Mouse (Mus musculus): ENCODE data around the gene Washc1. TPM values are rescaled to one million over a fixed set of nuclear protein-coding genes. Genes with fewer than 3 reads are reported as not detected.
A peak's percentile ranks its signal among the peaks of the same experiment; 100 is the strongest.
"Not testable (repeated sequence)": the region's sequence is repeated elsewhere in the genome, so short reads cannot be mapped to it uniquely, and the experiment has no call there.

Gene Washc1
- polyA plus RNA-seq (2012; rRNA removed) = 25.6 and 29.4 TPM in 2 replicates

- DNase-seq (ENCODE audit: low read depth, low spot score) = peak; percentile 75
- under 1% methylated on average over 41 of the region's 41 CpGs for WGBS
Observed at GRCm38 (mm10) chr17:66111402-66111959, at the start of gene Washc1. Gene Washc1, plus strand, starts transcription at chr17:66111545.

DNA sequence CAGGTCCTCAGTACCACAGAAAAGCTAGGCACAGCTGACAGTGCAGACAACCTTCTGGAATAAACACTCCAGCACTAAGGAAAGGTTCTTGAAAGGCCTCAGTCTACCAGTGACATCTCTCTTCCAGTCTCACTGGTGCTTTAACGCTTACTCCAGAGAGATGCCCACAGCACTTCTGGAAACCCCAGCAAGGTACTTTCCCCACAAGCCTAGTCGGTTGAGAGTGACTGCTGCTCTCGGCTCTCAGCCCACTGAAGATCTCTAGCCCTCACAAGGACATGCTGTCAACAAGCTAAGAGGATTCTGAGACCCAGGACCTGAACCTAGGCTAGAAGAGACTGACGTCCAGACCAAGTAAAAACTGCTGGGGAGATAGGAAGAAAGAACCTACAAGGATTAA, 46.2 kb upstream of the Washc1 start:
- WGBS = 84% methylated on average over 4 of the region's 4 CpGs
- no peak for DNase-seq (ENCODE audit: low read depth, low spot score)

GRCm38 (mm10) chr17:66069036-66069435, 42.3 kb upstream of the Washc1 start:
- 97% methylated on average over 2 of the region's 2 CpGs for WGBS
- not testable (repeated sequence) for DNase-seq (ENCODE audit: low read depth, low spot score)

GRCm38 (mm10) chr17:66073971-66074370, 37.4 kb upstream of the Washc1 start:
- DNase-seq (ENCODE audit: low read depth, low spot score) = no peak
- 88% methylated on average over 7 of the region's 7 CpGs for WGBS

GRCm38 (mm10) chr17:66075827-66076173, 35.5 kb upstream of the Washc1 start:
- 2% methylated on average over 12 of the region's 12 CpGs for WGBS
- DNase-seq (ENCODE audit: low read depth, low spot score) = no peak

DNA sequence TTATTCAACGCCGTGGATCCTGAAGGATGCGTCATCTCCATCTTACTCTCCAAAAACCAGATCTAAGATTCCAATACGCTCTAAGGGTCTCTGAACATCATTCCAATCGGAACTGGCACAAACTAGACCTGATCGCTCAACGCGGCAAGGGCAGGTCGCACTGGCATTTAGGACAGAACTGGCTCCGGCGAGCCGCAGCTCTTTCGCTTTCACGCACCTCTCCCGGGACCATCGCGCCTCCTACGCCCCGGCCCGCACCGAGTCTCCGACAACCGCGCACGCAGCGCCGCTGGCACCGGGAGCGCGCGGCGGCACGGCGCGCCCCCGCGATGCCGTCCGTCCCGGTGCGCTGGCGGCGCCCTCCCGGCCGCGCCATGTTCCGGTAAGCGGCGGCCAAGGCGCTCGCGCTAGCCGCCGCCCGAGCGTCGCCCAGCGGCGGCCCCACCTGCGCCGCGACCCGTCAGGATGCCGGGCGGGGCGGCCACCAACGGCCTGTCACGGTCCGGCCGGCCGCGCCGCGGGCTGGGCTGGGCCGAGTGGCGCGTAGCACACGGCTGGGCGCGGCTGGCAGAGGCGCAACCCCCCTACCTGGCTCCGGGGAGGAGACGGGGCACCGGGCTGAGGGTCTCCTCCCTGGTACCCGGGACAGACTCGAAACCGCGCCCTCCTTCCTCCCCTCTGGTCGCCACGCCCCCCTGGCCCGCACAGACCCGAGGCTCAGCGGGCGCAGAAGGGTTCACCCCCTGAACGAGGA, 35.0 kb upstream of the Washc1 start:
- WGBS = under 1% methylated on average over 81 of the region's 95 CpGs
- no peak for DNase-seq (ENCODE audit: low read depth, low spot score)

GRCm38 (mm10) chr17:66076934-66077333, 34.4 kb upstream of the Washc1 start, which contains the start of gene Ankrd12:
Gene Ankrd12, minus strand, starts transcription at chr17:66077089.
- peak; percentile 73 for DNase-seq (ENCODE audit: low read depth, low spot score)
- under 1% methylated on average over 53 of the region's 53 CpGs for WGBS

DNA sequence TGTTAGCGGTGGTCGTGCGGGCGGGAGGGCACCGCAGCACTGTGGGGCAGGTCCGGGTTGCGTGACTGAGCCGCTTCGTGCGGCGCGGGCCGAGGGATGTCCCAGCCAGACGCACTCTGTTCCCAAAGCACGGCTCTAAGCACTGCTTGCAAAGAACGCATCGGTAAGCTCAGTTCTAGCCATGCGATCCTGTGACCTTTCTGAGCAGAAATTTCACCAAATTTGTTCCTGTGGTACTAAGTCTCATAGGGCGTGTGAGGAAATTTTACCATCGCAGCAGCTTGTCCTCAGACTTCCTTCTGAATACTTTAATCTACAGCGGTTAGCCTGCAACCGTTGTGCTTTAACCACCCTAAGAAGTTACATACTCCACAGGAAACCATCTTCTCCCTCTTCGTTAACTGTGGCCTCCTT, 33.9 kb upstream of the Washc1 start:
- 2% methylated on average over 23 of the region's 23 CpGs for WGBS
- DNase-seq (ENCODE audit: low read depth, low spot score) = no peak

DNA sequence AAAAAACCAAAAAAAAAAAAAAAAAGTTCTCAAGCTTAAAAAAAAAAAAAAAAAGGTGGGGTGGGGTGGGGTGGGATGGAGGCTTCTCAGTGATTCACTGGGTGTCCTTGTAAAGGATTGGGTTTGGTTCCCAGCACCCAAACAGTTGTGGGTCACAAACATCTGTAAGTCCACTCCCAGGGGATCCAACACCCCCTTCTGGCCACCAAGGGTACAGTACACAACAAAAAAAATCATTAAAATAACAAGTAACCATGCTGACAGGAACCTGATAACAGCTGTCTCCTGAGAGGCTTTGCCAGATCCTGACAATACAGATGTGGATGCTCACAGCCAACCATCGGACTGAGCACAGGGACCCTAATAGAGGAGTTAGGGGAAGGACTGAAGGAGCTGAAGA, 26.9 kb upstream of the Washc1 start:
- DNase-seq (ENCODE audit: low read depth, low spot score) = no peak
- 82% methylated on average over 1 of the region's 1 CpGs for WGBS

- DNase-seq (ENCODE audit: low read depth, low spot score) = no peak
- WGBS = 79% methylated on average over 1 of the region's 1 CpGs
Observed at GRCm38 (mm10) chr17:66085038-66085437, 26.3 kb upstream of the Washc1 start.

GRCm38 (mm10) chr17:66090251-66090650, 21.1 kb upstream of the Washc1 start:
- DNase-seq (ENCODE audit: low read depth, low spot score) = no peak

DNA sequence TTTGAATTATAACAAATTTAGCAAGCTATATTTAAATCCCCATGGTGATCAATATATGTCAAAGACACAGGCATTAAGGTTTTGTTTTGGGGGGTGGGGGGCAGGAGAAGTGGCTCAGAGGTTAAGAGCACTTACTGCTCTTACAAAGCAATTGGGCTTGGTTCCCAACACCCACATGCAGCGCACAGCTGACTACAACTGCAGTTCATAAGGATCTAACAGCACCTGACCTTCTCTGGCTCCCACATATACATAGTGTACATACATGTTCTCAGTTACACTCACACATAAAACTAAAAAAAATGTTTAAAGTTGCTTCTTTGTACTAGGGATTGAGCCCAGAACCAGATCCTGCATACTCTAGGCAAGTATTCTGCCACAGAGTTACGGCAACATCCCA, 20.0 kb upstream of the Washc1 start:
- no peak for DNase-seq (ENCODE audit: low read depth, low spot score)
- WGBS = 87% methylated on average over 2 of the region's 2 CpGs

- 52% methylated on average over 2 of the region's 2 CpGs for WGBS
- DNase-seq (ENCODE audit: low read depth, low spot score) = no peak
Observed at GRCm38 (mm10) chr17:66092065-66092464, 19.3 kb upstream of the Washc1 start.

- WGBS = 70% methylated on average over 3 of the region's 3 CpGs
Observed at GRCm38 (mm10) chr17:66092664-66093063, 18.7 kb upstream of the Washc1 start.

DNA sequence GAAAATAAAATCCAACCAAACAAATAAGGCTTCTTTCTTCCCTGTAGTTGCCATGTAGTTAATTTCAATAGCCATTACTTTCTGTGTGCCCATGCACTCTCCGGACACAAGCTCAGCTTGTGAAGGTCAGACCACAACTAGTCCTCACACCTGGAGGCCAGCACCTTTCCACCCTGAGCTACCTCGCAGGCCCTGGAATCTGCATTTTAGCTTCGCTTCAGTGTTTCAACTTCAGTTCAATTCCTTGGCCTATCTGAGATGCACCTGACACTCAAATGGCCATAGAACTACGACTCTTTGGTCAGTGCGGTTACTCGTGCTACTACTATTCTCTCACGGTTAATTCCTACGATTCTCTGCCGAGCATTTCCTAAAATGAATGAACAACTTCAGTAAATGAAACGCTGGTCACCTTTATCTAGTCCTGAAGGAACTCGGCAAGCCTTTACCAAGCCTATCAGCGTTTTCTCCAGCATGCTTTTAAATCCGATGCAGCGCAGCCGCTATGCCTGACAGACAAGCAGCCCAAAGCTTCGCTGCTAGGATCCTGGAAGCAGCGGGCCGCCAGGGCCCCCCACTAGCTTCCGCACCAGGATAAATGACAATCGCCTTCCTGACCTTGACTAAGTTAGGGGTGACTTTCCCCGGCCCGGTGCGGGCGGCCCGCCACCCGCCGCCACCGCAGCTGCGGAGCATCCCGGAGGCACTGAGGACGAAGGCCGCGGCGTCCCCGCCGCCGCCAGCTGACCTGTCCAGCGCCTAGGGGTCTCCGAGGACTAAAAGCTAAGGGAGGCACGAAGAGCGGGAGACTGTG, 10.6 kb upstream of the Washc1 start:
- no peak for DNase-seq (ENCODE audit: low read depth, low spot score)
- under 1% methylated on average over 41 of the region's 41 CpGs for WGBS

More at GRCm38 (mm10) chr17:66092664-66093063, 18.7 kb upstream of the Washc1 start:
- no peak for DNase-seq (ENCODE audit: low read depth, low spot score)

DNA sequence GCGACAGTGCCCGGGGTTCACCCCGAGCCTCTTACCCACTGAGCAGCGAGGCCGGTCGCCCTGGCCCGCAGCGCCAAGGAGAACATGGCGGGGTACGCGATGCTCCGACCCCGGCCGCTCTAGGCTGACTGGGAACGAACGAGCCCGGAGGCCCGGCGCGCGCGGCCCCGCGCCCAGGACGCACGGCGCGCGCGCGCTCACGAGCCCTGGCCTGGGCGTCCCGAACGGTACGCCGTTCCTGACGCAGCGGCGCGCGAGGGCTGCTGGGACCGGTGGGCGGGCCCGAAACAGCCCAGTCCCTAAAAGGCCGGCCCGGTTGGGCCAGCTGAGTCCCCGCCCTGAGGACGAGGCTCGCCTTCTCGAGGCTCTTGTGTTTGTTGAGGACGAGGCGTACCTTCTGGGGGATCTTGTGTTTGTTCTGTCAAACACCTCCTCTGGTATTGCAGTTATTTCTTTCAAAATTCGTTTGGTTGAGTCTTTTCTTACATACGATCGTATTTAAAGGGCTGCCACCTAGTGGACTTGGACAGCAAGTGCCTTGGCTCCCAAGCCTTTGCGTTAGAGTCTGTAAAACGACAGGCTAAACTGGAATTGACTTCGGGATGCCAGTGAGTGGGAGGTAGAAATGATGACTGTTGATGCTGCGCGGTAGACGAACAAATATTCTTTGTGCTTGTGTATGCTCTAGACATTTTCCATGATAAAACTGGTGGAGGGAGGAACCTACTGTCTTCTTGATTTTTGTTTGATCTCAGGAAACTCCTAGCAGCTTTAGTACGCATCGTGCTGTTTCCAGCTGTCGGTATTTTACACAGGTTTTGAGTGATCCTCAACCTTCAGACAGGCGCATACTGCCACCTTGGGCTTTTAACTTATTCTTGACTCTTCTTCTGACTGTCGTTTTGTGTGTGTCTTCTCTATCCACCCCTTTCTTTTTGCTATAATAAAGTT, 9.7 kb upstream of the Washc1 start, which contains the start of gene Ndufv2:
TSS of gene Ndufv2 (minus strand) at position 180 of the 951 bp plus-strand sequence.
- DNase-seq (ENCODE audit: low read depth, low spot score) = peak; percentile 91
- under 1% methylated on average over 67 of the region's 67 CpGs for WGBS

- no peak for DNase-seq (ENCODE audit: low read depth, low spot score)
- WGBS = 82% methylated on average over 7 of the region's 7 CpGs
Observed at GRCm38 (mm10) chr17:66104076-66104475, 7.3 kb upstream of the Washc1 start.

DNA sequence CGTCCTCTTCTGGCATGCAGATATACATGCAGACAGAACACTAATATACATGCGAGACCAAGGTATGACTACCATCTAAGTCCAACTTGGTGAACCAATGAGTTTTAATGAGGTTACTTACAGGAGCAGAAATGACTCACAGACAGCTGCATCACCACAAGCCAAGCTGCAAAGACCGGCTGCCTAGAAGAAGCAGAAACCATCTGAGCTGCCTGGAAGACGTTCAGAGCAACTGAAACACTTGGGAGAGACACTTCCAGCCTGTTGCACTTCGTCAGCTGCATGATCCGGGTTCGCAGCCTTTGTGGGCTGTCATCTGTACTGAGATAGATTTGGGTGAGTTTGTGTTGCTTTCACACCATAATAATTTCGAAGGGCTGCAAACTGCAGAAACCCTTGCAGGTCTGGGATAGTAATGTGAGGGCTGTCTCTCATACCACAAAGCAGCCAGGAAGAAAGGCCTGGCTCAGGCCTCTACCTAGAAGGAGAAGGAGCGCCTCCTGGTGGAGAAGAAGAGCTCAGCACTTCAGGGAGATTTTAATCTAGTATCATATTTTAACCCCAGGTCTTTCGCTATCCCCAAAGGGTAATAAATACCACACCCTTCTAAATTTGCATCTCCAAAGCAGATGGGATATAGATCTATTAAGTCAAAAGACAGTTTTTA, 4.6 kb upstream of the Washc1 start:
- 43% methylated on average over 10 of the region's 10 CpGs for WGBS

DNA sequence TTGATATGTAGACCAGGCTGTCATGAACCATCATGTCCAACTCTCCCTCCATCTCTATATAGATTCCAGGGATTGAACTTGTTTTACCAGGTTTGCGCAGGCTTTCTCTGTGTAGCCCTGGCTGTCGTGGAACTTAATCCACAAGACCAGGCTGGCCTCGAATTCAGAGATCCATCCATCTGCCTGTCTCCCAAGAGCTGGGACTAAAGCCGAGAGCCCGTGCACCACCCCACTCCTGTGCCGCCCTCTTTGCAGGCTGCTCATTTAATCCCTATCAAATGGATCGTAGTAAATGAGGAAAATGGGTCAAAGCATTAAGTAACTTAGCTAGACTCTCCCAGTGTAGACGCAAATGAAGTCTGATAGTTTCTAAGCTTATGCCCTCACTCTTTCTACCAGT, 3.9 kb upstream of the Washc1 start:
- 77% methylated on average over 8 of the region's 8 CpGs for WGBS
- no peak for DNase-seq (ENCODE audit: low read depth, low spot score)

More for the DNA sequence above, 4.6 kb upstream of the Washc1 start:
- no peak for DNase-seq (ENCODE audit: low read depth, low spot score)

Measured in large intestine, adult 2 months (tissue).